Mouse (Mus musculus): Measurements from ENCODE around the gene Pfkl. TPM values are rescaled to one million over a fixed set of nuclear protein-coding genes. Genes with fewer than 3 reads are reported as not detected.
"Not testable (repeated sequence)": the region's sequence is repeated elsewhere in the genome, so short reads cannot be mapped to it uniquely, and the experiment has no call there.

Gene Pfkl
- polyA plus RNA-seq, 1 experiment from 2014 or later: 148 TPM

DNA sequence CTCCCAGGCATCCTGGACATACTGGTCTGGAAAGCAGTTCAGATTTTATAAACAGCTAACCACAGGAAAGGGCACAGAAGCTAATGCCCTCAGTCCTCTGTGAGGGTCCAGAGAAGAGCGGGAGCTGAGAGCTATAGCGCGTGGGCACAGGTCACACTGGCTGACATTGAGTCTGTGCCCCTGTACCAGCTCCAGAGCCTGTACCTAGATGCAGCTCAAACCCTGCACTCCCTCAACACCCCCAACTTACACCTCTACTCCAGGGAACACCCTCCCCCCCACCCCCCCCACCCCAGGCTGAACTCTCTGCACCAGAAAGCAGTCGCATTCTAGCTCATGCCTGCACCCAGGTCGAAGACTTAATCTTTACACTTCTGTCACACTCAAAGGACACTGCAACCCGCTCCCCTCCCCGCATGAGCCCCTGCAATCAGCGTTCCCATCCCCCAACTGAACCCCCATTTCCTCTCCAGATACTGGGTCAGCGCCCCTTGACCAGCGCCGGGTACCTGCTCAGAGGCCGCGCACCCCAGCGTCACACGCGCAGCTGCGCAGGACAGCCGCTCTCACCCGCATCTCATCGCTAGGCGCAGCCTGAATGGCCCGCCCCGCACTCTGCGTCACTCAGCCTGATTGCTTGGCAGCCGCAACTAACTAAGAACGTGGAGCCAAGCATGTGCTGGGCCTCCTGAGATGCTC, 40.5 kb downstream of the Pfkl start:
- Histone ChIP-seq H3K4me2 (replicated peaks) (peak overlapping the region; percentile 58), H3K9ac (no peak overlapping the region), H3K36me3 (no peaks in the 10 kb centered on the region), H3K4me3 (replicated peaks) (peak overlapping the region; percentile 32), H3K9me3 (replicated peaks) (no peaks in the 10 kb centered on the region), H3K27ac (replicated peaks) (no peak overlapping the region), H3K4me1 (peaks cover 10% of the 10 kb centered on the region), H3K27me3 (peaks cover 28% of the 10 kb centered on the region)
- WGBS: 6% methylated on average over 26 of the region's 26 CpGs
- peak; percentile 27; the same call in 1 of the 2 replicates for ATAC-seq (ENCODE audit: insufficient number of reproducible peaks, low FRiP score, low TSS enrichment, low read depth)

GRCm38 (mm10) chr10:77963971-77964370, 45.9 kb downstream of the Pfkl start:
- H3K27ac ChIP-seq (replicated peaks): no peak overlapping the region
- 75% methylated on average over 6 of the region's 6 CpGs for WGBS
- no peaks in the 10 kb centered on the region for H3K36me3 ChIP-seq
- no peaks in the 10 kb centered on the region for H3K9me3 ChIP-seq (replicated peaks)
- H3K4me2 ChIP-seq (replicated peaks): no peak overlapping the region
- H3K4me1 ChIP-seq: peaks cover under 1% of the 10 kb centered on the region; the same call in 1 of the 2 replicates
- peaks cover 13% of the 10 kb centered on the region for H3K27me3 ChIP-seq
- ATAC-seq (ENCODE audit: insufficient number of reproducible peaks, low FRiP score, low TSS enrichment, low read depth): no peak
- H3K4me3 ChIP-seq (replicated peaks): no peak overlapping the region
- H3K9ac ChIP-seq: no peak overlapping the region

DNA sequence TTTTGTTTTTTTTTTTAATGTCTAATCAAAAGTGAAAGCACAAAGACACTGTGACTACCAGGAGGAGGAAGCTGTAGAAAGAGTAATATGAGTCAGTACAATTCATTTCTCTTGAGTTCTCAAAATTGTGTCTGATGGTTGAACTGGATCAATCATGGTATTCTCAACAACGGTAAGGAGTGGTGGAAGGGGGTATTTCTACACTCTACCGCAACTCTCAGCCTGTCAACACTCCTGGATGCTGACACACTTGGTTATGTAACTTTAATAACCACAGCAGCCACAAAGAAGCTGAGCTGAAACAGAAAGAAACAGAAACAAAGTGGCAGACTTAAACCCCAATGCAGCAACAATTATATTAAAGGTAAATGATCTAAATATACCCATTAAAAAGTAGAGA, 47.2 kb downstream of the Pfkl start:
- no peak overlapping the region for H3K4me2 ChIP-seq (replicated peaks)
- no peaks in the 10 kb centered on the region for H3K9me3 ChIP-seq (replicated peaks)
- 73% methylated on average over 2 of the region's 2 CpGs for WGBS
- no peak overlapping the region for H3K9ac ChIP-seq
- peaks cover 2% of the 10 kb centered on the region; the same call in 1 of the 2 replicates for H3K27me3 ChIP-seq
- no peak overlapping the region for H3K4me3 ChIP-seq (replicated peaks)
- H3K4me1 ChIP-seq: no peaks in the 10 kb centered on the region
- ATAC-seq (ENCODE audit: insufficient number of reproducible peaks, low FRiP score, low TSS enrichment, low read depth): no peak
- no peaks in the 10 kb centered on the region for H3K36me3 ChIP-seq
- H3K27ac ChIP-seq (replicated peaks): no peak overlapping the region

- H3K36me3 ChIP-seq; H3K27ac ChIP-seq (replicated peaks); ATAC-seq (ENCODE audit: insufficient number of reproducible peaks, low FRiP score, low TSS enrichment, low read depth); H3K4me1 ChIP-seq; H3K9ac ChIP-seq; H3K4me3 ChIP-seq (replicated peaks); H3K4me2 ChIP-seq (replicated peaks); H3K9me3 ChIP-seq (replicated peaks); H3K27me3 ChIP-seq: not testable (repeated sequence)
- WGBS: 93% methylated on average over 10 of the region's 12 CpGs
Observed at GRCm38 (mm10) chr10:77950468-77950867, 59.4 kb downstream of the Pfkl start.

- H3K9ac ChIP-seq: no peak overlapping the region
- no peaks in the 10 kb centered on the region for H3K4me1 ChIP-seq
- no peak overlapping the region for H3K4me3 ChIP-seq (replicated peaks)
- H3K27me3 ChIP-seq: no peaks in the 10 kb centered on the region
- H3K36me3 ChIP-seq: no peaks in the 10 kb centered on the region
- ATAC-seq (ENCODE audit: insufficient number of reproducible peaks, low FRiP score, low TSS enrichment, low read depth): no peak
- H3K4me2 ChIP-seq (replicated peaks): no peak overlapping the region
- H3K9me3 ChIP-seq (replicated peaks): no peaks in the 10 kb centered on the region
- H3K27ac ChIP-seq (replicated peaks): no peak overlapping the region
- WGBS: 75% methylated on average over 2 of the region's 2 CpGs
Observed at GRCm38 (mm10) chr10:77939685-77940084, 70.2 kb downstream of the Pfkl start.

Other genes with a start within 250 kb of the Pfkl start
- 0.92 TPM in 1 of 2 replicates, not detected in the other for gene Gm3238, start 238.8 kb downstream of the Pfkl start, polyA plus RNA-seq (2015; fragmentation: Nextera tagmentation; extraction: Ambion mirVana)
- 1.3 and 1.7 TPM in 2 replicates for gene Gm7138, start 233.1 kb downstream of the Pfkl start, polyA plus RNA-seq (2015; fragmentation: Nextera tagmentation; extraction: Ambion mirVana)
- not detected in 2 replicates for gene Gm3250, start 227.5 kb downstream of the Pfkl start, polyA plus RNA-seq (2015; fragmentation: Nextera tagmentation; extraction: Ambion mirVana)
- 0.54 TPM in 1 of 2 replicates, not detected in the other for gene Gm7137, start 221.9 kb downstream of the Pfkl start, polyA plus RNA-seq (2015; fragmentation: Nextera tagmentation; extraction: Ambion mirVana)
- gene Gm9639, start 215.0 kb downstream of the Pfkl start, polyA plus RNA-seq (2015; fragmentation: Nextera tagmentation; extraction: Ambion mirVana): 0.91 and 1.0 TPM in 2 replicates
- gene Gm19668, start 210.9 kb downstream of the Pfkl start, polyA plus RNA-seq (2015; fragmentation: Nextera tagmentation; extraction: Ambion mirVana): 0.24 and 0.55 TPM in 2 replicates
- gene Gm9507, start 198.2 kb downstream of the Pfkl start, polyA plus RNA-seq (2015; fragmentation: Nextera tagmentation; extraction: Ambion mirVana): 2.0 and 2.1 TPM in 2 replicates
- gene Gm2696, start 195.4 kb downstream of the Pfkl start, polyA plus RNA-seq (2015; fragmentation: Nextera tagmentation; extraction: Ambion mirVana): 2.8 and 3.4 TPM in 2 replicates
- 2.6 and 5.3 TPM in 2 replicates for gene Krtap10-4, start 183.0 kb downstream of the Pfkl start, polyA plus RNA-seq (2015; fragmentation: Nextera tagmentation; extraction: Ambion mirVana)
- 2.9 and 3.8 TPM in 2 replicates for gene Krtap10-10, start 174.1 kb downstream of the Pfkl start, polyA plus RNA-seq (2015; fragmentation: Nextera tagmentation; extraction: Ambion mirVana)
- gene Gm36176, start 163.3 kb downstream of the Pfkl start, polyA plus RNA-seq (2015; fragmentation: Nextera tagmentation; extraction: Ambion mirVana): 0.73 and 0.88 TPM in 2 replicates
- gene Gm10318, start 157.2 kb downstream of the Pfkl start, polyA plus RNA-seq (2015; fragmentation: Nextera tagmentation; extraction: Ambion mirVana): 3.0 and 3.4 TPM in 2 replicates
- 2.4 and 3.3 TPM in 2 replicates for gene Gm3285, start 148.1 kb downstream of the Pfkl start, polyA plus RNA-seq (2015; fragmentation: Nextera tagmentation; extraction: Ambion mirVana)
- 4.3 and 5.0 TPM in 2 replicates for gene Lrrc3, start 107.5 kb downstream of the Pfkl start, polyA plus RNA-seq (2015; fragmentation: Nextera tagmentation; extraction: Ambion mirVana)
- gene Trpm2, start 39.5 kb downstream of the Pfkl start, polyA plus RNA-seq (2015; fragmentation: Nextera tagmentation; extraction: Ambion mirVana): 0.60 and 0.79 TPM in 2 replicates
- 31.0 and 32.7 TPM in 2 replicates for gene 1810043G02Rik, start 31.6 kb downstream of the Pfkl start, polyA plus RNA-seq (2015; fragmentation: Nextera tagmentation; extraction: Ambion mirVana)
- 0.39 and 0.65 TPM in 2 replicates for gene Dnmt3l, start 31.9 kb upstream of the Pfkl start, polyA plus RNA-seq (2015; fragmentation: Nextera tagmentation; extraction: Ambion mirVana)
- gene Aire, start 33.5 kb upstream of the Pfkl start, polyA plus RNA-seq (2015; fragmentation: Nextera tagmentation; extraction: Ambion mirVana): 0.30 and 0.31 TPM in 2 replicates
- gene Icosl, start 59.2 kb upstream of the Pfkl start, polyA plus RNA-seq (2015; fragmentation: Nextera tagmentation; extraction: Ambion mirVana): 5.3 and 5.5 TPM in 2 replicates
- 38.1 and 40.9 TPM in 2 replicates for gene D10Jhu81e, start 159.7 kb upstream of the Pfkl start, polyA plus RNA-seq (2015; fragmentation: Nextera tagmentation; extraction: Ambion mirVana)
- gene Pwp2, start 175.1 kb upstream of the Pfkl start, polyA plus RNA-seq (2015; fragmentation: Nextera tagmentation; extraction: Ambion mirVana): 17.9 and 18.4 TPM in 2 replicates
- gene Trappc10, start 234.6 kb upstream of the Pfkl start, polyA plus RNA-seq (2015; fragmentation: Nextera tagmentation; extraction: Ambion mirVana): 15.8 and 16.1 TPM in 2 replicates

Measured in embryonic facial prominence, embryonic 15.5 days (tissue).